Mouse (Mus musculus) ES-CJ7 (cell line): ENCODE data around the gene Nit1.
A peak's percentile ranks its signal among the peaks of the same experiment; 100 is the strongest.

Source experiments
- DNase-seq: peaks from one replicate; pipeline ENCODE4 v3.0.0; 2011; ENCODE audit warnings: low read depth, low spot score

Gene Nit1

GRCm38 (mm10) chr1:171294298-171295062 lies 51.0 kb downstream of the Nit1 start, which contains the start of gene Ufc1:
Gene Ufc1 (minus strand): TSS chr1:171295024.
- DNase-seq, result peak; percentile 92

GRCm38 (mm10) chr1:171293906-171294297 lies 51.5 kb downstream of the Nit1 start:
- DNase-seq, result no peak

GRCm38 (mm10) chr1:171293351-171293750 lies 52.1 kb downstream of the Nit1 start:
- no peak for DNase-seq

GRCm38 (mm10) chr1:171288328-171288727 lies 57.1 kb downstream of the Nit1 start:
- no peak for DNase-seq
